Mouse (Mus musculus): ENCODE measurements around the gene Pip5k1b.

- no peak for TF ChIP-seq EP300 (IDR thresholded peaks at IDR 0.05; ENCODE audit: insufficient read depth, low read depth, low read length)
- TF ChIP-seq CTCF (IDR thresholded peaks at IDR 0.05), result no peak
Measured at GRCm38 (mm10) chr19:24330366-24330765, 225.3 kb downstream of the Pip5k1b start.
